Mouse (Mus musculus) cortical plate, adult 2 months (tissue): Measurements from ENCODE around the gene Bmpr1b.

Experiments
- CTCF ChIP-seq: fragments of 200-500 bp; IDR thresholded peaks from 2 replicates; pipeline ENCODE4 v1.5.1; 2011; ENCODE audit warnings: mild to moderate bottlenecking, control low read depth, low read length; ENCODE audit not compliant: insufficient read depth; ENCODE audit errors: extremely low read depth
- POLR2A ChIP-seq: fragments of 200-500 bp; IDR thresholded peaks from 2 replicates; pipeline ENCODE4 v1.6.1; 2011; ENCODE audit warnings: mild to moderate bottlenecking, low read length, control low read depth; ENCODE audit not compliant: insufficient read depth; ENCODE audit errors: extremely low read depth

GRCm38 (mm10) chr3:141854339-141854738 is 314.9 kb downstream of the Bmpr1b start:
- TF ChIP-seq POLR2A (no peak), CTCF (no peak)
